Mouse (Mus musculus): ENCODE data around the gene Gnb3.

The Gnb3 gene

DNA sequence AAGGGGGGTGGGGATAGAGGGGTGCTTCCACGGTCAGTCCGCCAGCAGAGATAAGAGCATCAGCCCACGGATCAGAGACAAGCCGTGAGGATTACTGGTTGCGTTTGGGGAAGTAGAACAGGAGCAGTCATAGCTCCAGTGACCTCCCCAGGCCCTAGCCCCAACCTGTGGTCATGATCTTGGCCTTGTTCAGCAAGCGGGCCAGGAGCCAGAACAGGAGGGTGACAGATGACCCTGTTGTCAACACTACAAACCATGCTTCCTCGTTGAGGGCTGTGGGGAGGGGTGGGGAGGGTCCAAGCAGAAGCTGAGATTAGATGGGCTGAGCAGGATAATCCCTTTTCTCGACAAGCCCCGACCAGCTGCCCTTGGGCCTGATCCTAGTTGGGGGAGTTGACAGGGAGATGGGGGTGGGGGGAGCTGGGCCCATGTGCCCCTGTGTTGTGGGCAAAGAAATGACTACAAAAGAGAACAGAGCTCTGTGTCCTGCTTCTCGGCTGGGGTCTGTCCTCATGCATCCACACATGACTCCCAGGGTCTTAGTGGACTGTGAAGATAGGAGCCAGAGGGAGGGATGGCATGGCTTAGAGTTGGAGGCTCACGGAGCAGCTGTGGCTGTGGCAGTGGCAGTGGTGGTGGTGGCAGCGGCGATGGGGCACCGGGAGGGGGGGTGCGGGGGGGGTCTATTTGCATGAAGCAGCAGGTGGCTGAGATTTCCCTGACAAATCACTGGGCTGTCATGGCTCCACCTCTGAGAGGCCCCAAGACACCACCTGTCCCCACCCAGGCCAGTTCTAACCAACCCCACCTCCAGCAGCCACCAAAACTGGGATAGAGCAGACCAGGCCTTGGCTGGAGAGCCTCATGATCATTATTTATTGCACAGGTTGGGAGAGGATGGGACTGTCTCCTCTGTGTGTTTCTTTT, at the start of gene Gnb3:
TSS of gene Gnb3 (minus strand) at position 35 of the 927 bp plus-strand sequence.
- no peak for DNase-seq

DNA sequence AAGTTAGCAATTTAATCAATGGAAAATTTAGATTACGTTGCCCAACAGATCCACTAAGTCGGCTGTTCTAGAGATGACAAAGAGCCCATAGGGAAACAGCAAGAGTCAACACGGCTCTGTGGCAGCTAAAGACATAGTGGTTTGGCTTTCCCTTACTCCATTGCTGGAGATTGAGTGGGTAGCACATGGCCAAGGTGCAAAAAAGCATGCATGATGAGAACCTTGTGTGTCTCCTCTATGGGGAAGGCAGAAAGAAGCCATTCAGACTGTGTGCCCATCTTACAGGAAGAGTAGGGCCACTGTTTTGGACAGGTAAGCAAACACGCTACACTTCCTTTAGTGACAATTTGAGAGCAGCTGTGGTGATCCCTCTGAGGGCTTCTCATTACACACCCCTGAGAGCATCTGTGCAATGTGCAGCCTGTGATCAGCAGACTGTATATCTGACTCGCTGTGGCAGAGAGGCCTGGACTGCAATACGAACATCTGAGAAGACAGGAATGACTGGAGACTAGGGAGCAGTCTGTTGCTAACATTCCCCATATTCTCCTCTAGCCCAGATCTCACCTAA, 48.6 kb upstream of the Gnb3 start:
- no peak for DNase-seq

DNA sequence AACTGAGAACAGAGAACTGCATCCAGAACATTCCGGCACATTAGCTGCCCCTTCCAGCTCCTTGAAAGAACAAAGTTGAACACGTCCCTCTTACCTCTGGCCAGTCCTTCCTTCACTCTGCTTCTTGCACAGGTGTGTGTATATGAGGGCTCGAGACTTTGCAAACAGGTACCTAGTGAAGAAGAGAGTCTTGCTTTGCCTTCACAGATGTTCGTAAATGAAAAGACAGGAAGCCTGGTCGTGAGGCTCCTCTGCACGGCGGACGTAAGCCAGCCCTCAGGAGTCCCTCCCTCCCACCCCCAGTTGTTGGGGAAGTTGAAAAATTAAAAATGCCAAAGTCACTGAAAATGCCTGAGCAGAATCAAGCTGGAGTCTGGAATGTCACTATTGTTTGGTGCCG, 47.9 kb upstream of the Gnb3 start, which contains the start of gene Cd4:
TSS of gene Cd4 (minus strand) at position 236 of the 400 bp plus-strand sequence.
- DNase-seq = no peak

DNA sequence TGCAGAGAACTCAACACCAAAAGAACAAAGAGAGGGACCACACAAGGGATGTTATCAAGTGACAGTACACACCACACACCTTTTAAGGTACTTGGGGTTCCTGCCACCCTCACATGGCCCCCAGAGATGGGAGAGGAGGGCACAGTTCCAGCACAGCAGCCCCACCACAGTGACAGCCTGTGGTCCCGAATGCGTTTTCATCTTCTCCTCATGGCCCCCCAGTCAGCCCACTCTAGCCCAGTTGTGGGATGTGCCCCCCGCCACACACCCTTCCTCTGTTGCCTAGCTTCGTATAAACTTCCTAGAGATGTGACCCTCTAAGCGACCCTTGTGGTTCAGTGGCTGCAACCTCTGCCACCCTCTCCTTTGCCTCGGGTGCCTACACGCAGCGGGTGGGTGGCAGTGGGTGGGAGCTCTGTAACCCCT, 45.9 kb upstream of the Gnb3 start:
- DNase-seq = no peak

DNA sequence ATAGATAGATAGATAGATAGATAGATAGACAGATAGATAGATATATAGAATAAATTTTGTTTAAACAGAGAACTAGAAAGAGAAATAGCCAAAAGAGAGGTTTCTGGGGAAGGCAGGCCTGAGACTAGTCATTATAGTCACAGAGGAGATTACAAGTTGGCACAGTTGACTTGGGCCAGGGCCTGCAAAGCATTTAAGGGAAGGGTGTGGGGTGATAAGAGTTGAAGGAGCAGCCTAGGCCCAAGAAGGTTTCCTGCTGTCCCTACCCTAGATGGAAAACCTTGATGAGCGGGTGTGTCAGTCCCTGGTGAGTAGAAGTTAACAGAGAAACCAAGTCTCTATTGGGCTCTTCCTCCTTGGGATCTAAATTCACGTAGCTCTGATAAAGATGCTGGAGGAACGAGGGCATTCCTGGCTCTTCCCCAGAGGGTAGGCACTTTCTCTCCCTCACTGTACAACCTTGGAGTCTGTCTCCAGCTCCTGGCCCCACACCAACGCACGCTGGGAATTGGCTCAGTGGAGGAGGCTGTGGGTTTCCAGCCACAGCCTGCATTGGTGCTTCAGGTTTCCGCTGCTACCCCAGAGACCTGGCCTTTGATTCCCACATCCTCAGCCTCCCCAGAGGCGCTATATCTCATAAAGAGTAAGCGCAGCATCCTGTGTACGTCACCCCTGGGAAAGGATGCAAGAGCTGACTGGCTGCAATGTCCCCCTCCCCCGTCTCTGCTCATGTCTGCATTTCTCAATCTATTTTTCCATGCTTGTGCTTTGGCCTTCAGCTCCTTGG, 44.8 kb upstream of the Gnb3 start:
- peak; percentile 80 for DNase-seq

DNA sequence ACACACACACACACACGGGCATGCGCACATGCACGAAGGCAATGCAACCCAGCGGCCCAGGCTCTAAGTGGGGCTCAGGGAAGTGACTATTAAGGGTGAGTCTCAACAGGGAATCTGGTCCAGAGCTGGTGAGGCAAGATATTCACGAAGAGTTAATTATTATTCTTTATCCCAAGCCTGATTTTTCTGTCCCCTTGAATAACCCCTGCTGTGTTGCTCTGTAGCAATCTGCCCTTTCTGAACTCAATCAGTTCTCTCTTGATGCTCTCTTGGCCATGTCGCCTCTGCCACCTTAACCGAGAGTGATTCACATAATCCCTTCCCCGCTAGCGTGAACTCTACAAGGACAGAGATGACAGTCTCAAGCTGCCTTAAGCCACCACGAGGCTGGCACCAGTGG, 43.3 kb upstream of the Gnb3 start:
- DNase-seq = no peak

DNA sequence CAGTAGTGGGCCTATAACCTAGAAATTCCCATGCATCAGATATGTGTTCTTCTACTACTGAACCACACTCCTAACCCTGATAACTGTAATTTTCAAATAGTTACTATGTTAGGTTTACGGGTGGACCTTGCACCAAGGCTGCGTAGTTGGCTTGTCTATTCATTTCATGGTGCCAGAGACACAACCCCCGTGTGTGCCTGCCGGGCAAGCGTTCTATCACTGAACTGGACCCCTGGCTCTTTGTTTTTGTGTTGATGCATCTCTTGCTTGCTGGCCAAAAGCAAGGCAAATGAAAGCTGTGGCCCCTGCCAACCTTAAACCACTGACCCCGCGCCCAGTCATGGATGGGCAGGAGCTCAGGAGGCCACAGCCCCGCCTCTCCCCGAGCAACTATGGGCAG, 41.7 kb upstream of the Gnb3 start:
- no peak for DNase-seq

DNA sequence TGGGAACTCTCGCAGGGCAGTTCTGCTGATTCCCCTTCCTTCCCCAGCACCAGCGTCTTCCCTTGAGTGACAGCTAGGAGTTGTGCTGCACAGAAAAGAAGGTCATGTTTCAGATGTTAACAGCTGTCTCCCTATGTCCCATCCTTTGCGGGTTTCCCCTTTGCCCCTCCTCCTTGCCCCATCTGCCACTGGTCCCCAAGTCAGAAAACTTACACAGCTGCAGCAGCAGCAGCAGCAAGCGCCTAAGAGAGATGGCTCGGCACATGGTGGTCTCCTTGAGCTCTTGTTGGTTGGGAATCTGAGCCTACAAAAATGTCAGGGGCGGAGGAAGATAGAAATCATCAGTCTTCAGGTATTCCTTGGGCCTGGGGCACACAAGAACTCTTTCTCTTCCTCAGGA, 39.3 kb upstream of the Gnb3 start:
- no peak for DNase-seq

DNA sequence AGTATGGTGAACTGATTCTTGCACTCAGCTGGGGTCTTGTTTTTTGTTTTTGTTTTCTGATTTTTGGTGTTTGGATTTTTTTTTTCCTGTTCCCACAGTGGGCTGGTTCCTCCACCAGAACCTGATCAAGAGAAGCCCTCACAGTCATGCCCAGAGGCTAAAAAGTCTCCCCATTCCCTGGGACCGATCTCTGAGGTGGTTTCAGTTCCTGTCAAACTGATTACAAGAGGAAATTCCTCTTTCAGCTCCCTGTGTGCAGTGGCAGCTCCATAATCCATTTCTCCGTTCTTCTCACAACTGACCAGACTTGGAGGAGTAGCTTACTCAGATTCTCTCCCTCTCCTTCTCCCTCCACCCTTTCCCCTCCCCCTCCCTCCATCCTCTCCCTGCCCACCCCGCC, 34.3 kb upstream of the Gnb3 start:
- DNase-seq = no peak

DNA sequence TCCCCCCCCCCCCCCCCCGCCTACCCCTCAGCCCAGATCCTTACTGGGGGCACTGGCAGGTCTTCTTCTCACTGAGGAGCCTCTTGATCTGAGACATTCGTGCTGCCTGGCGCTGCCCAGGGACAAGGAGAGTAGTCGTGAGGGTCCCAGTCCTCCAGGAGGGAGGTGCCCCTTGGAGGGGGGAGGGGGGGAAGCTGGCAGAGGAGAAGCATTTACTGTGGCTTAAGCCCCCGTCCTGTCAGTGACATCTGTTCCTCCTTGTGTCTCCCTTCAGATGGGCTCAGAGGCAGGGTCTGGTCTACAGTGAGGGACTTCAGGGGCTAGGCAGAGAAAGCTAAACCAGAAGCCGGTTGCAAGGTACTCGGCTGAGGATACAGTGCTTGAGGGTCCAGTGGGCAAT, 26.5 kb upstream of the Gnb3 start:
- DNase-seq = no peak

DNA sequence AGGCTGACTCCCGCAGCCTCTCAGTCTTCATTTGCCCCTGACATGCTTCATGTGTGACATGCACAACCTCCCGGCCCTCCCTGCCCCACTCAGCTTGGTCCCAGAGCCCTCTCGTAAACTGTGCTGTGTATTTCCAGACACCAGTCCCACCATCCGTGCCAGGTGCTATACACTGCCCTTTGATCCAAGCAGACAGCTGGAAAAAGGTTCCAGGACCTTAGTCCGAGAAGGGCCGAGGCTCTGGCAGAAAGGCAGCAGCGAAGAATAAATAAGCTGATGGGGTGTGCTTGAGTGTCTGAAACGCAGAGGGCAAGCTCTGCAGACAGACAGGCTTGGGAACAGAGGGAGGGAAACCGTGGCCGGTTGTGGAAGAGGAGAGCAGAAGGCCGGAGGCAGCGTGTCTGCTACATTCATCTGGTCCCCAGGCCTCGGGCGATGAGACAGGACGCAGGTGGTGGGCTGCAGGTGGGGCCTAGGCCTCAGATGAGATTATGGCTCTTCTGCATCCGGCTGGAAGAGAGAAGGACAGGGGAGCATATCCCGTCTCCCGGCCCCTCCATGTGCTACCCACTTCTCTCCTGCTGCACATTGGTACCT, 25.8 kb upstream of the Gnb3 start:
- no peak for DNase-seq

DNA sequence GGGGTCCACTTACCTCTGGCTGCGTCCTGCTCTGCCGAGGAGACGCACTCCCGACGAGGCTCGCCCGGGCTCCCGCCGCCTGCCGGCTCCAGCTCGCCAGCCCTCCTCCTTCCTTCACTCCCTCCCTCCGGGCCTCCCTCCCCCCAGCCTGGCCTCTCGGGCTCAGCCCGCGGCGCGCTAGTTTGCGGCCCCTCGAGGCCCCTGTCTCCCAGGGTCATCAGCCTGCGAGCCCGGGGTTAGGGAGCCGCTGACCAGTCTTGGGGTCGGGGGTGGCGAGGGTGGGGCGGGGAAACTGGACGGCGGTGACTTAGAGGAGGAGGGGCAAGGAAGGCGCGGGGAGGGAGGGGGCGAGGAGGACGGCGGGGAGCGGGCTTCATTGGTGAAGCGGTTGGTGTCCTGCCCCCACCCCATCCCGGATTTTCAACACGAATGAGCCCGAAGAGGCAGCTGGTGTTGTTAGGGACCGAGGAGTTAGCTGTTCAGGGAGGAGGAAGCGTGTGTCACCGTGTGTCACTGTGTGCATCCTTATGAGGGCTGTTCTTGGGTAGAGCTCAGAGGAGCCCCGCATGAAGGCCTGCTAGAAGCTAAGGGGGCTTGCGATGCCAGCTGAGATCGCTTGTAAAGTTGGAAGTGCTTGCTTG, 23.7 kb upstream of the Gnb3 start, which contains the start of gene Gpr162:
TSS of gene Gpr162 (minus strand) at position 326 of the 641 bp plus-strand sequence.
- peak; percentile 75 for DNase-seq

DNA sequence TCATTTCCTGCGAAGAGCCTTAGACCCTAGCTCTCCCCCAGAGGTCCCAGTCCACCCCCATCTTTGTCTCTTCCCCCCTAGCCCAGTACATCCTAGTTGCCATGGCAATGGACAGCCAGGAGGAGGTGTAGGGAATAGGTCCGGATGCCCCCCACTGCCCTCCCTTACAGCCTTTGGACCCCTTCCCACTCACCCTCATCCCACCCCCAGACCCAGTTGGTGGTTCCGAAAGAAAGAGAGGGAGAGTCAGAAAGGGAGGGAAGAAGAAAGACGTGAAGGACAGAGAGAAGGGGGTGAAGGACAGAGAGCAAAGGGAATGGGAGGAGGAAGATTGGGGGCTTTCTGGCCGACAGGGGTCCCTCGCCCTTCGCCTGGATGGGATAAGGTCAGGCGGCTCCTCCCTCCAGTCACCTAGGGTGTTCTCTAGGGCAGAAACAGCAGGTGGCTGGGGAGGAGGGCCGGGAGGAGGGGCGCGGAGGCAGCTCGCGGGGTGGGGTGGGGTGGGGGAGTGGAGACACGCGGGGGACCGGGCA, 23.1 kb upstream of the Gnb3 start:
- peak; percentile 48 for DNase-seq

DNA sequence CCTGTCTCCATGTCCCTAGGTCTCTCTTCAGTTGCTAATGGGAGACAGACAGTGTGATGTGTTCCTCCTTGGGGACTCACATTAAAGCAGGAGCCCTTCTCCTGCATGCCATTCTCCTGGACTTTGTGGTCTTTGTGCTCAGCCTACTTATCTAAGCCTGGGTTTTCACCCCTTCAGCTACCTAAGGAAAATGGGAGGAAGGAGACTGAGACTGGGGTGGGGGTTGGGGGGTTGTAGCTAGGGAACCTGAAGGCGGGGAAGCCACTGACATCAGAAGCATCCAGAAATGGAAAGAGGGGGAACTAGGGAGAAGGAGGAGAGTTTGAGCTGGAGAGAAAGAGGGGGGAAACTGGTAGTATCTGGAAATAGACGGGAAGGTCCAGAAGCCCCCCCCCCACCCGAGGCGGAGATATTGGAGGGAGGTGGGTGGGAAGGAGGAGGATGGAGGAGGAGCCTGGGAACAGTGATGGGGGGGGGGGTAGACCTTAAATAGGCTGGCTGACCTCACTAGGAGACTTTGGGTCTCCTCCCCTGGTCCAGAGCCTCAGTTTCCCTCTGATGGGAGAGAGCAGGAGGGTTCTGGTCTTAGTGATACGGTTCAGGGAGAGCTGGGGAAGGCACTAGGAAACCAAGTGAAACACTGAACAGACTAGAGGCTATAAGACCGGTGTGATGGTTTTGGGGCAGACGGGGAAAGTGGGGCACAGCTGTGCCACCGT, 22.5 kb upstream of the Gnb3 start:
- no peak for DNase-seq

DNA sequence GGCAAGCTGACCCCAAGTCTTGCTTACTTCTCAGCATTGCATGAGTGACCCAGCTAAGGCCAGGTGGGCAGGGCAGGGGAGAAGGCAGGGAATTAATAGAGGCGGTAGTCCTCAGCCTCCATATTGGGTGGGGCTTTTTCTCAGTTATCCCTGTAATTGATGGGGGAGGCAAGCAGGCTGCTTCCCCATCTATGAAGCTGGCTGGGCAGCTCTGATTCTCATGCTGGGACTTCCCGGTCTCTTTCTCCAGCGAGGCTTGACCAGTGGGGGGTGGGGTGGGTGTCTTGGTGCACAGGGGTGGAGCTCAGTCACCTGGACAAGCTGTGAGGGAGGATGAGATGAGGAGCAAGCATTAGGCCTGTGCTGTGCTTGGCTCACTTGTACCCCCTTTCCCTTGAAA, 21.7 kb upstream of the Gnb3 start:
- DNase-seq = no peak

DNA sequence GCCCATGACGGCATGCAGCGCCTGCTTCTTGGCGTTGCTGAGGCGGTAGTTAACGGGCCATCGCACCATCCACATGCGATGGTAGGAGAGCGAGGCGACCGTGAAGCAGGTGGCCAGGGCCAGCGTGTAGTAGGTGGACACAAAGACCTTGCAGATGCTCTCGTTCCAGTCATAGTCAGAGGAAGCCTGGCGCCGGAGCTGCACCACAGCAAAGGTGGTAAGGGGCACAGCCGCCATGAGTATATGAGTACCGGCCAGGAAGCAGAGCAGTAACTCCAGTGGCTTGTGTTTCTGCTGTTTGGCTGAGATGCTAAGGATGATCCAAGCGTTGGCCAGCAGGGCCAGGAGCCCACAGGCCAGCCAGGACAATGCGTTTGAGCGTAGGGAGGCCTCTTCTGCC, 21.2 kb upstream of the Gnb3 start:
- DNase-seq = no peak

DNA sequence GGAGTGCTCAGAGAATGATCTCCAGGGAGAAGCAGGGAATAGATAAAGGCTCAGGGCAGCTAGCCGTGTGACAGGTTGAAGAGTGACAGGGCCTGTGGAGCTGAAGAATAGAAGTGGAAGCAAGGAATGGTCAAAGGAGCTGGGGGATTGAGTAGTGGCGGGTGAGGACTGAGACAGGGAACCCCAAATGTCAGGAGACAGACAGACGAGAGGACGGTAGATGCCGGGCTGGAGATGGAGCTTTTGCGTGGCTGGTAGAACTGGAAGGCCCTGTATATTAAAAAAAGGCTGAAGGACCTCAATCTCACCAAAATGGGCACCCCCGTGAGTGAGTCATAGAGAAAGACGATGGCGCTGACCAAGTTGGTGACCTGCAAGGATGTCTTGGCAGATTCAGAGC, 20.4 kb upstream of the Gnb3 start:
- DNase-seq = no peak

DNA sequence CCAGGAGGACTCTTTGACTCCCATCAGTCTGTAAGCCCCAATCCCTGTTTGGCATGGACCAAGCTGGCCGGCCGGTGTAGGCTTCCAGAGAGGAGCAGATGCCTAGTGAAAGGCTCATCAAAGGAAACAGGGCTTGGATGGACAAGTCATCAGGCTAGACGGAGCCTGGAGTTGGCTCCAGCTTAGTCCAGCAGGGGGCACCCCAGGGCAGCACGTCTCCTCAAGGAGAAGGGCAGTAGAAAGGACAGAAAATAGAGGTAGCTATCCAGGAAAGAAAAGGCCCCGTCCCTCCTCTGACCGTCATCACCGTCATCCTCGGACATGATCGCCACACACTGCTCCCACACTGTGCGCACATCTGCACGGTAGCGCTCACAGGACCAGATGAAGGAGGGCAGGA, 19.6 kb upstream of the Gnb3 start:
- DNase-seq = peak; percentile 93

DNA sequence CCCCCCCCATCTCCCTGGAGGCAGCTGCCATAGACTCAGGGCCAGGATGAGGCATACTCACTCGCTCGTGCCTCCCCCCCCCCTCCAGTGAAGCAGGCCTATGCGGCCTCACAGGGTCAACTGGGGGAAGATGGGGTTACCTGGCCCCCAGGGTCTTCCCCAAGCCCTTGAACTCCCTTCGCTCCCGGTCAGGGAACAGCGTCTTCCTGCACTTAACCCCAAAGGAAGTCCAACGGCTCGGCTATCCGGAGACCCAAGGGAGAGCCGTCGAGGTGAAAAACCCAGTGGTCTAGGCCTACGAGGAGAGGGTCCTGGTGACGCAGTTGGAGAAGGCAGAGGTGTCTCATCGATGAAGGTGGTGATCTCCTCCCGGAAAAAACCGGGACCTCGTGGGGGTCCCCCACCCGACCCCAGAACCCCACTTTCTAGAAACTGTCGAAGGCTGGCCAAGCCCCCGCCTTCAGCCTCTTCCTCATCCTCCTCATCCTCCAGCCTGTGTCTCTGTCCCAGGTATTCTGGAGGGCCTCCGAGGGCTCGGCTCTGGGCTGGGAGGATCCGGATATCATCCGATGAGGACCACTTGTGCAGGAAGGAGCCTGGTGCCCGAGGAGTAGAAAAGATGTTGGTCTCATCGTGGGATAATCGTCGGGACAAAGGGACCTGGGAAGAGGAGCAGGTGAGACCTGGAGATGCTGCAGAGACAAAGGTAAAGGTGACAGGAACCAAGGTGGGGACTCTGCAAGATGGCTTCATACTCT, 18.7 kb upstream of the Gnb3 start:
- DNase-seq = no peak

DNA sequence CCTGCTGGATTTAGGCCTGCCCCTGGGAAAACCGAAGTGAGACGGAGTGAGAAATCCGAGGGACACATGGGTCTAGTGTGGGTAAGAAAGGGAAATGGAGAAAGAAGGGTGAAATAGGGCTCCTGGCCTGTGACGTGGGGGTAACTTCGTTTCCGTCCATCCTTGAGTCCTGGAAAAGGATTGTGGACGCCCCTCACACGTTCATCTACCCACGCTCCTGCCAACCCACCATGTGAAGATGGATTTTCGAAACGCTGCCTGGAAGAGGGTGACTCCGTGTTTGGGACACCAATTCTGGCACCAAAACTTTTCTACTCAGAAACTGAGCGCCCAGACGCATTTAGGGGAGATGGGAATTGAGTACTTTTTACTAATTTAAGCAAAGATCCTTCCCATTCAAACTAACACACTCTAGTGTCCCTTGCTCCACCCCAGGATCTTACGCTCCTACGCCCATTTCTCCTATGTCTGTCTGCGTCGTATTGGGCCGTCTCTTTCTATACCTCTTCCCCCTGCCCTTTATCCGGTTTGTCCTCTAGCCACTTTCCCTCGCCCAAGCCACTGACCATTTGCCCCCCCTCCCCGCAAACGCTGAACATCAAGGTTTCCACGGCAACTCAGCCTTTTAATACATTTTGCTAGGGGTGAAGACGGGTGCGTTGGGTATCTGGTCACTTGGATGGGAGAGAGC, 17.9 kb upstream of the Gnb3 start:
- DNase-seq = peak; percentile 56
